Mouse (Mus musculus) T-helper 1 cell (primary cell): ENCODE measurements around the gene Sh3bp5.
"Not testable (repeated sequence)": the region's sequence is repeated elsewhere in the genome, so short reads cannot be mapped to it uniquely, and the experiment has no call there.

Experiments
- in situ Hi-C: fragments of 300-600 bp; cut with MboI, MseI; formaldehyde crosslinking; loops from one replicate; pipeline ENCODE4 v1.15.1; 2025; ENCODE audit warnings: high pct_unique_total_duplicates

Sh3bp5 gene

DNA sequence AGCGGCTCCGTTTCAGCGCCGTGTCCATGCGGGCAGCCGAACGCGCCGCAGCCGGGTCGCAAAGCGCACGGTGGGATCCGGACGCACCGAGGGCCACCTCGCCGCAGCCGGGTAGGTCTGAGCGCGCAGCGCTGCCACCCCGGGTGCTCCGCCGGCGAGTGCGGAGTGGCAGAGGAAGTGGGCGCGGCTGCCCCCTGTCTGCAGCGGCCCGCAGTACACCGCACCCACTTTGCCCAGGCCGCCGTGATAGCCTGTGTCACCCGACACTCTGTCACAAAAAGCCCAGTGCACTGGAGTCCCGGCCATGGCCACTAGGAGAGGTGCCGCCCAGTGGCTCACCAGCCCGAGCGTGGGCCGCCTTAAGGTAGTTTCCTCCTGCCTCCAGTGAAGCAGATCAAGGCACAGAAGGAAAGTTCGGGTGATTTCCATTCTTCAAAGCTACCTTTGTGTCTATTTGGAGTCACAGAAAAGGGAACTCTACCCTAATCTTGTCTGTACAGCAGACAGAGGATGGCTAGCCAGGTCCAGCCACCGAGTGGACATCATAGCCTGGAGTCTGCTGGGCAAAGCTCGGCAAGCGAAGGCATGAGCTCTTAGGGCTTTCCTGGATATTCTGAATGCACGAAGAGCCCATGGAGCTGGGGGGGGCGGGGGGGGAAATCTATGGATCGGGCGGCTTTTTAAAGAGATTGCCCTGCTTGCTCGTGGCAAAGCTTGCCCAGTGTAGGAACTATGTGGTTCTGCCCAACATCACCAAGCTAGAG, at the start of gene Sh3bp5:
Sh3bp5 (minus strand) TSS at position 149 of the 764 bp plus-strand sequence.
- in situ Hi-C loops, result no loop called here

DNA sequence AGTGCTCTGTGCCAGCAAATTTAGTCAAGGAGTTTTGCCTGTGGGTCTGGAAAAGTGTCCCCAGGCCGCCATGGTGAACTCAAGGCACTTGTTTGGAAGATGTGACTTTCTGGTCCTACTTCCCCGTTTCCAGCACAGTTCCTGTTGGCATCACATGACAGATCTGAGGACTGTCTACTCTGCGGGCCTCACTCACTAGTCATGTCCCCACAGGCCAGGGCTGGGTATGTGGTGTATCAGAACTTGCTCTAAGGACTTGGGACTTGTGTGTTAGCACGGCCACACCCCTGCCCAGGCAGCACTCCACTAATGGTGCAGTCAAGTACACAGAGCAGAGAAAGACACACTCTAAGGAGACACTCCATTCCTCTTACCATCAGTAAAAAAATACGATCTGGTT, 46.5 kb upstream of the Sh3bp5 start:
- in situ Hi-C loops, result no loop called here

DNA sequence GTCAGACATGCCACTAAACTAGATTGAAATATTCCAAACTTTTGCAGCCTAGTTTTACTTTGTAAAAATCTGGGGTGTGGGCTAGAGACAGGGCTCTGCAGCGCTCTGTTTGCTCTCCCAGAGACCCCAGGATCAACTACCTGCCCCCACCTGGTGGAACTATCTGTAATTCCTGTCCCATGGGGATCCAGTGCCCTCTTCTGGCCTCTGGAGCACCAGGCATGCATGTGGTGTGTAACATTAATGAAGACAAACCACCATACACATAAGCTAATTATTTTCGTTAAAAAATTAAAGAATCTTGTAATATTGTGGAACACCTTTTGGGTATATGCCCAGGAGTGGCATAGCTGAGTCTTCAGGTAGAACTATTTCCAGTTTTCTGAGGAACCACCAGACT, 37.4 kb upstream of the Sh3bp5 start:
- in situ Hi-C loops, result loop anchor here (5.0 kb wide), 1 partner anchor 201 kb away; no protein-coding TSS in a partner anchor

DNA sequence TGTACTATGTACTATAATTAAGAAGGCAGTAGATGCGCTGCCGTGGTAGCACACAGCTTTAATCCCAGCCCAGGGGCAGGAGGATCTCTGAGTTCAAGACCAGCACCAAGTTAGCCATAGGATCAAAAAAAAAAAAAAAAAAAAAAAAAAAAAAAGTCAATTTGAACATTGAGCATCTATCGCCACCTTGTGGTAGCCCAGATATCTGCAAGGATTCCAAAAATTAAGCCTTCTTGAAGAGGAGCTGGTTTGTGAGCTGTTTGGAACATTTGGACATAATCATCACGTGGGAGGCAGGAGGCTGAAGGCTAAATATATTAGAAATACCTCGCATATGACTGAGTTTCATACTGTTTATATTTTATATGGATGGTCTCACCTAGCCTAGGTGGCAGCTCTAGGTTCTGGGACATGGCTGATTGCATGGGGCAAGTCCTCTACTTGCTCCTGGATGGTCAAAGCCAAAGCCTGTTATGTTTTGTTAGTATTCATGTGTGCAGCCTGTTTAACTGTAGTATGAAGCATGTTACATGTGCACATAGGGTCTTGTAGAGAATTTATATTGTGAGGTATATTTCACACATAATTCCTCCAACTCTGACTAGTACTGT, 36.7 kb upstream of the Sh3bp5 start:
- in situ Hi-C loops, result loop anchor here (5.0 kb wide), 1 partner anchor 200 kb away; no protein-coding TSS in a partner anchor

DNA sequence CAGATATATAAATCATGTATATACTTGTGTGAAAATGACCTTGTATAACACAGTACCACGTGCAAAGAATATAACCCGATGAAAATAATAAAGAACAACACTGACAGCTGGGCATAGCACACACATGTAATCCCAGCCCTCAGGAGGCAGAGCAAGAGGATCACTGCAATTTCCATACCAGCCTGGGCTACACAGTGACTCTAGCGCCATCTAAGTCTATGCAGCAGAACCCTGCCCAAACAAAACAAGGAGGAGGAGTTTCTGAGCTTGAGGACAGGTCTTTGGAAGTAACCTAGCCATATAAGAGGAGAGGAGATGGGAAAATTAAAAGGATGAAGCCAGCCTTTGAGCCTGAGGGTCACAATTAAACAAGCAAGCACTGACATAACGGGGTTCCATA, 33.8 kb upstream of the Sh3bp5 start:
- in situ Hi-C loops, result loop anchor here (5.0 kb wide), 1 partner anchor 197 kb away; no protein-coding TSS in a partner anchor

DNA sequence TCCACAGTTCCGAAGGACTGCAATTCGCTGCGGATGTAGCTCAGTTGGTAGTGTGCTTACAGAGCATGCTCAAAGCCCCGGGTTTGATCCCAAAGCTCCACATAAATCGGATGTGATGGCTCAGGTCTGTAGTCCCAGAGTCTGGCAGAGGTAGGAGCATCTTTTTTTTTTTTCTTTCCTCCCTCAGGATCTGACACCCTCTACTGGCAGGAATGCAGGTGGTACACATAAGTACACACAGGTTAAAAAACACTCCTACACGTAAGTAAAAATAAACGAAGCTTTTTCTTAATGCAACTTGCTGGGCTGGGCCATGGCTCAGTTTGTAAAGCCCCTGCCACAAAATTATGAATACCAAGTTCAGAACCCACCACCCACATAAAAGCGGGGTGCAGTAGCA, 28.3 kb upstream of the Sh3bp5 start:
- in situ Hi-C loops, result no loop called here

DNA sequence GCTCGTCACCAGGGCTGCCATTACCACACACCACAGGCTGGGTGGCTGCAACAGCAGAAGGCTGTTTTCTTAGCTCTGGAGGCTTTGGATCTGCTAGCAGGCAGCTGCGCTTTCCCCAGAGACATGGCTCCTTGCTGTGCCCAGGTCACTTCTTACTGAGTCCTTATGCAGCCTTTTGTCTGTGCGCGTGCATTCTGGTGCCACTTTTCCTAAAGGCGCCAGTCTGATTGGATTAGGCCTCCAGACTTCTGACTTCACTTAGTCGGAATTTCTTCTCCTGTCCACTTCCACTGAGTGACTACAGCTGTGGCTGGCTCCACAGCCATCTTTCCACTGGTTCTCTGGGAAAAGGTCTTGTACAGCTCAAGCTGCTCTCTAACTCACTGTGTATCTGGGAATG, 27.0 kb upstream of the Sh3bp5 start:
- in situ Hi-C loops, result no loop called here

DNA sequence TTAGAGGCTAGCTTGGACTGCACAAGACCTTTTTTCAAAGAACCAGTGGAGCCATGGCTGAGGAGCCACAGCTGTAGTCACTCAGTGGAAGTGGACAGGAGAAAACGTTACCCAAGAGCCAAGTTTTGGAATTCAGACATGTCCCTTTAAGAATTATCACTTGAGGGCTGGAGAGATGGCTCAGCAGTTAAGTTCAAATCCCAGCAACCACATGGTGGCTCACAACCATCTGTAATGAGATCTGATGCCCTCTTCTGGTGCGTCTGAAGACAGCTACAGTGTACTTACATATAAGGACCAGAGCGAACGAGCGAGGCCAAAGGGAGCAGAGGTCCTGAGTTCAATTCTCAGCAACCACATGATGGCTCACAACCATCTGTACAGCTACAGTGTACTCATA, 26.3 kb upstream of the Sh3bp5 start:
- in situ Hi-C loops, result not testable (repeated sequence)

DNA sequence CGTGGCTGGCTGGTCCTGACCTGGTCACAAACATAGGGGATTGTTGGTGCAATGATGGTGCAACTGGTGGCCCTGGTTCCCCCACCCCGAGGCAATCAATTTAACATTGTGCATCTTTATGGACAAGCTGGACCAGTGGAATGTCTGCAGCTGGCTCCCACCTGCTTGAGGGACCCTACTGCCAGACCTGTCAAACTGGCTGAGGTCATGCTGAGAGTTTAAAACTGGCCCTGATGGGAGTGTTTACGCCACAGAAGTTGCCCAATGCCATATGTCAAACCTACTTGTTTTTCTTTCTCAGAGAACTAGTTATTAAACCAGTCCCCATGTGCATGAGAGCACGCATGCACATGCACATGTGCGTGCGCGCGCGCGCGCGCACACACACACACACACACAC, 22.1 kb upstream of the Sh3bp5 start:
- in situ Hi-C loops, result loop anchor here (5.0 kb wide), 1 partner anchor 71 kb away; no protein-coding TSS in a partner anchor

DNA sequence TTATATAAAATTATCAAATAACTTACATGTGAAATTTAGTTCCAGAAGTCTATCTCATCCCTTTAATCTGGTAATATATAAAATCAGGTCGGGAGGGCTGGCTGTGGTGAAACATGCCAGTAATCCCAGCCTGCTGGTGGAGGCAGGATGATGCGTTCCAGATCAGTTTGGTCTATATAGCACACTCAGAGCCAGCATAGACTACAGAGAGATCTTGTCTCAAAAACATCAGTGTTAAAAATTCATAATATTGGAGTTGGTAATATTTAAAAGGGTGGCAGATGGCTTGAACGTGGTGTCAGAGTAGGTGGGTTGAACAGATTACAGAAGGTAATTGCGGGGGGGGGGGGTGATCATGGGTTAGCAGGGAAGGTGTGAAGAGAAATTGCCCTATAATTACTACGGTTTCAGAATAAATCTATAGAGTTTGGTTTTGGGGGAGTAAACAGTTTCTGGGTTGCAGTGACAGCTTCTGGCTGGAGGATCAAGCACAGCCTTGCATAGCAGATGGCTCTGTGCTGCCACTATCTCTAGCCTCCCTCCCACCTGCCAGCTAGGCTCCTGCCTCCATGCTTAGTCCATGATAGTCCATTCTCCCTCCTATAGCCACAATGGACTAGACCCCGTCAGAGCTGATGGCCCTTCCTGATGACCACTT, 20.3 kb upstream of the Sh3bp5 start:
- in situ Hi-C loops, result loop anchor here (5.0 kb wide), 1 partner anchor 69 kb away; no protein-coding TSS in a partner anchor

DNA sequence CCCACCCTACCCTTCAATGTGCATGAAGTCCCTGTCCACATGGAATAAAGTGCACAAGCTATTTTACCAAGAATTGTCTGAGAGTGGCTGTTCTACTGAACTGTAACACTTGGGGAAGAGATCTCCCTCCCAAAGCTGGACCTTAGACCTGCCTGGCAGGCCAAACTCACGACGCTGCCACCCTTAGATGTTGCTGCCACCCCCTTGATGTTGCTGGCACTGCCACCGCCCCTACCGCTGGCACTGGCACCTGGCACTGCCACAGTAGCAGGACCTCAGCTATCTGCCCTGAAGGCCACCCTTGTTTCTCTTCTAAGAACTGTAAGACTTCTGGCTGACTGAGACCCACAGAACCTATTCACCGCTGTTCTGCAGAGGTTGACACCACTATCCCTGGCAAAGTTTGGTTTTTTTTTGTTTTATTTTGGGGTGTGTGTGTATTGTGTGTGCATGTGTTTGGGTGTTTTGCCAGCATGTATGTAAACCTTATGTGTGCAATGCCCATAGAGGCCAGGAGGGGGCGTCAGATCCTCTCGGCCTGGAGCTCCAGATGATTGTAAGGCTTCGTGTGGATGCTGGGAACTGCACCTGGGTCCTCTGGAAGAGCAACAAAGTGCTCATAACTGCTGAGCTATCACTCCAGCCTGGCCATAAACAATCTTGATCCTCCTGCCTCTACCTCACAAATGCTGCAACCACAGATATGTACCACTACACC, 19.1 kb upstream of the Sh3bp5 start:
- in situ Hi-C loops, result loop anchor here (5.0 kb wide), 1 partner anchor 68 kb away; no protein-coding TSS in a partner anchor

DNA sequence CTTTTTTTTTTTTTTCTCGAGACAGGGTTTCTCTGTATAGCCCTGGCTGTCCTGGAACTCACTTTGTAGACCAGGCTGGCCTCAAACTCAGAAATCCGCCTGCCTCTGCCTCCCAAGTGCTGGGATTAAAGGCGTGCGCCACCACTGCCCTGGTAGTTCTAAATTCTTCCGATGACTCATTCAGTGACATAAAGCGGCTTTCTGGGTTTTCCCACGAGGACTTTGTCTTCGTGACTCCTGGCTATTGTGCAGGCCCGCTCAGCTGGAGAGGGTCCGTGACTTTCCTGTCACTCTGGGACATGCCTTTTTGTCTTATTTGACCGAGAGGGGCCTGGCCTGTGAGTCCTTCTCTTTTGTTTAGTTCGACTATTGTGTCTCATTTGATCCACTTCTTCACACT, 18.1 kb upstream of the Sh3bp5 start:
- in situ Hi-C loops, result not testable (repeated sequence)

DNA sequence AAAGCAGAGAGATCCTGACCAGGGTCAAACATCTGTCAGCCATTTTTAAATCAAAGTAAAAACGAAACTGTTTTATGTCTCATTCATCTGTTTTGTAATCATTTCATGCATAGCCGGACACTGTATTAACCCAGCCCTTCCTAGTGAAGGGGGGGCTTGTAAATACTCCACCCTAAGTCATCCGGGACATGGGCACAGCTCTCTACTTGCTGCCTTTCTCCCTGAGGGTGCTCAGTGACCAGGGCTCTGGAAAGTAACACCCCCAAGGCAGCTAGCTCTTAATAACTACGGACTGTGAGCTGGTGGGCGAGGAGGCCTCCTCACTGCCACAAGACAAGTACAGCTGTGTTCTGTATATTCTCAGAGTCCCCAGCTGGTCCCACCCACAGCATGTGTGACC, 13.1 kb upstream of the Sh3bp5 start:
- in situ Hi-C loops, result no loop called here

DNA sequence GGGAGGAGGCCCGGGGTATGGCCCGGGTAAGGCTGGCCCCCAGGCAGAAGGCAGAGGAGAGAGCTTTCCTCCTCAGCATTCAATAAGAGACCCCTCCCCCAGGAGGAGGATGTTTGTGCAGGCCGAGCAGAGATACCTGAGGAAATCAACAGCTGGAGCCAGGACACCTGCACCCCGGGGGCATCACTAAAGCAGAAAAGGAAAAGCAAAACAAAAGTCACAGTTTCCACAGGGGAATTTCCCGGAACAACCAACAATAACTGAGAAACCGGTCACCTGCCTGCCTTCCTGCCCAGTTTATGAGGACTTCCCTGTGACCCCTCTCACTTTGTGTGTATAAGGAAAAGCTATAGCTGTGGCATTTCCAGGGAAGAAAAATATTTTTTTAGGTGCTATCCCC, 7.7 kb upstream of the Sh3bp5 start:
- in situ Hi-C loops, result no loop called here

DNA sequence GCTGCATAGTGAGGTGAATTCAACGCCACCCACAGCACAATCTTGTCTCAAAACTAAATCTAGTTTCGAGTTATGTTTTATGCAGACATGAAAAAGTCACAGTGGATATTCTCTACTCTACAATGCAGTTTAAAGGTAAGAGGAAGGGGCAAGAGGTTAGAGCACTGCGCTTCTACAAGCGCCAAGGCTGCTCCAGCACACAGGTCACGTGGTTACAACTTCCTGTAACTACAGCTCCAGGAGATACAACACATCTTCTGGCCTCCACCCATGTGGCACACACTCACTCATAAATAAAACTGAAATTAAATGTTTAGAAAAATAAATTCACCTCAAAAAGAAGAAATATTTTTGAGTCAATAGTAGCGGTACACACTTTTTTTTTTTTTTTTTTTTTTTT, 4.8 kb upstream of the Sh3bp5 start:
- in situ Hi-C loops, result no loop called here

DNA sequence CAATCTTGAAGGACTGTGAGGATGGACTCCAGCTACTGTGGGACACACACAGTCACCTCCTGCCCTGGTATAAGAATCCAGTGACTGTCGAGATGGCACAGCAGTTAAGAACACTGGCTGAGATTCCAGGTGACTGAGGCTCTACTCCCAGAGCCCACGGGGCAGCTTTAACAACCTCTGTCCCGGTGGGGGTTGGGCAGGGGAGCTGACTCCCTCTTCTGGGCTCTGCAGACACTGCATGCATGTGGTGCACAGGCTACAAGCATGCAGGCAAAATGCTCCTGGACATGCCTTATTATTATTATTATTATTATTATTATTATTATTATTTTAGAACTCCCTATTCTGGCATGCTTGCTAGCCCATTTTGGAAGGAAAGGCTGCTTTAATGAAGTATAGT, 4.4 kb upstream of the Sh3bp5 start:
- in situ Hi-C loops, result no loop called here

DNA sequence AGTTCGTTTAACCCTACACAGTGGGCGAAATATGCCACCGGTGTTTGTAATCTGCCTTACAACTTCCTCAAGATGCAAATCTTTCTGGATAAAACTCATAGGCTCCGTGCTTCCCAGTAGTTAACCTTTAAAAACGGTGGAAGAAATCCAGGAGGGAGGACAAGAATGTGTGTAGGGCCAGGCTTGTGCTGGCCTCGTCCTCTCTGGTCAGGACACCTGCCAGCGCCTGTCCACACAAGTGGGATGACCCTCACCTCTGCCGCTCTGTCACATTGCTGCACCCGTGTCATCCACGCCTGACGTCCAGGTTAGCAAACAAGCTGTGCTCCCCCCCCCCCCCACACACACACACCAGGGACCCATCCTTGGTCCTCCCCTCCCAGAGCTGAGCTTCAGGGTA, 3.4 kb upstream of the Sh3bp5 start:
- in situ Hi-C loops, result no loop called here

DNA sequence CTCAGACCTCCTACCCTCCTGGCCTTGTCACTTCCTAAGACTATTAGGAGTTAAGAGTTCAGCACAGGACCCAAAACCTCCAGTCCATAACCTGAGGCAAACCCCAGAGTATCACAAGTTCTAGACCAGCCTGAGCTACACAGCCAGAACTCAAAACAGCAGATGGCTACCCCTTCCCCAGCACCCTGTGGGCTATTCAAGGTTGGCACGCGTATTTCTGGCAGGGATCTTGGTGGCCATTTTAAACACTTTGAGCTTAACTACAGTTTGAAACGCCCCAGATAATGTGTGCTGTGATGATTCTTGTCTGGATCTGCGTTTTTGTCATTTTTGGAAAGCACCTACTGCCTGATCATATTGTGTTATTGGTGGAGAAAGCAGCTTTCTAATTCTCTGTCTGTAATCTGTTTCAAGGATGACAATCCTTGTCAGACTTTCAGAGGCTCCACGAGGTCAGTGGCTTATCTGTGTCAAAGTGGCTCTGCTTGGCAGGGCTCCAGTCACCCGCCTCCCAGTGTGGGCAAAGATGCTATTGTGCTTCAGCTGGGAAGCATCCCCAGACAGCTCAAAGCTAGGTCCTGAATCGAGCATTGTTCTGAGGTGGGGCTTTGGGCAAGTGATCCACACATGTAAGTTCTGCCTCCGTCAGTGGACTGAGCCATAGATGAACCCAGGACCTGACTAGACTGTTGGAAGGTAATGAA, 2.1 kb upstream of the Sh3bp5 start:
- in situ Hi-C loops, result no loop called here

DNA sequence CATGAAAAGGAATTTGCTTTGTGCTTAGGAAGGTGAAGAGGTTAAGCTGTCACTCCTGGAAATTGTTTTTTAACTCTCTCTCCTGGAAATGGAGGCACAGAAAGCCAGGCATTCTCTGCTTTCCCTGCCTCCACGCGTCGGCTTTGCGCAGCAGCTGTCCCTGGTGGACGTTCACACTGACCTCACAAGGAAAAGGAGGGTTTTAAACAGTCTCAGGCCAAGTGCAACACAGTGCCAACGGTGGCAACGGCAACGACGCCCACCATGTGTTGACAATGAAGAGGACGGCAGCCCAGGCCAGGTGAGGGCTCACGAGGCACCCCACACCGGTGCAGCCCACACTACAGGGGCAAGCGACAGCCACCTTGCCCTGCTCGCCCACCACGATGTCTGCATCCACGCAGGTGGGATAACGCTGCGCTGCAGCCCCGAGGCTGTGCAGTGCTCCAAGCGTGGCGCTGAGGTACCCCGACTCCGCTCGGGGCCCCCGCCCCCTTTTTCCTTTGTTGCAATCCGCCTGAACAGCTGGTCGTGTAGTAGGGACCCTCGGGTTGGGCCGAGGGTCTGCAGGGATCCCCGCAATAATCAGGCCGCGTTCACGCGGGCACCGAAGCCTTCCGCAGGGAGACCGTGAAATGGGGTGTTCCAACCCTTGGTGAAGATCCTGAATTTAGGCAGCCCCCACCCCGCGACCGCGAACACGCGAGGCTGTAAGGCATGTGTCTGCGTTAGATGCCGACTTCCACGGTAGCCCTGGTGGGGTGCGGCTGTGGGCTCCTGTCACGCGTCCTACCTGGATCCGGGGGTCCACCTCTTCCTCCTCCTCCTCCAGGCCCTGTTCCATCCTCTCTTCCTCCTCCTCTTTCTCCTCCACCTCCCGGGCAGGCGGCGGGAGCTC, 611 bp downstream of the Sh3bp5 start:
- in situ Hi-C loops, result no loop called here

DNA sequence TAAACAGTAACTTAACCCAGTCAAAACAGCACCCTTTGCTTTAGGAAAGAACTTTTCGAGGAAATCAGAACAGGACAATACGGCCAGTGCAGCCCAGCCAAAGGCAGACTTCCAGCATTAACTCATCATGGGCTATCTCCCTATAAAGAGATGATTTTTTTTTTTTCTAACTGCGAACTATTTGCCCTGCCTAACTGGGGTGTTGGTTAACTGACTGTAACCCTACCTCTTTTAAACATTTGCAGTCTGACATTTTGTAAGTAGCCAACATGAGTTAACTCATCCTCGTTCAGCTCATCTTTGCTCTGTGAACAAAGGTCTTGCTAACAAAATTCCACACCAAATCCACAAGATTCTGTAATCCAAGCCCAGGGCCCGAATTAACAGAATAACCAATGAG, 1.5 kb downstream of the Sh3bp5 start:
- in situ Hi-C loops, result loop anchor here (5.0 kb wide), 1 partner anchor 37 kb away; no protein-coding TSS in a partner anchor
